33 mouse cellular contexts compared by ENCODE assay signal in the genomic region with DNA sequence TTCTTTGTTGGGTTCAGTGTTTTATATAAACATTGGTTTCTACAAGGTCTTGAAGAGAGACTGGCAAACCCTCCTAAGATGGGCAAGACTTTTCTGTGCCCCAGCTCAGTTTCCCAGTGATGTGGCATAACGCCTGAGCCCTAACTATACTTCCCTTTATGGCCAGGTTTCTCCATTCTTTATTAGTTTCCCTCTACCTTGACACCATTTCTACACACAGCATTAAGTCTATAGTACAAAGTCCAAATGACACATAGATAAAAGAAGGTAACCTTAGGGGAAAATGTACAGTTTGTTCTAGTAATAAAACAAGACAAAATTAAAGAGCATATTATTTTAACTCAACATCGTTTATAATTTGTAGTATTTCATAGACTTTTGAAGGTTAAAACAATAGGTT.
"Had no signal": no experiment of that assay in that cellular context is flagged by ENCODE, and none has a peak within 500 bp of the region (broad histone marks: within the 10 kb centered on the region; RNA-seq: fewer than 3 reads in every experiment).

No protein-coding gene starts in this region.

- ATAC-seq: hindbrain, postnatal 0 days; inflammation-experienced regulatory T-cells, adult 6 months had no signal

- H3K27me3 ChIP-seq: heart, embryonic 12.5 days; heart, embryonic 13.5 days; heart, embryonic 15.5 days; hindbrain, embryonic 12.5 days; hindbrain, embryonic 13.5 days; hindbrain, embryonic 15.5 days; kidney, embryonic 15.5 days had no signal

- H3K9ac ChIP-seq: heart, embryonic 12.5 days; heart, embryonic 13.5 days; heart, embryonic 15.5 days; hindbrain, embryonic 12.5 days; hindbrain, embryonic 13.5 days; hindbrain, embryonic 14.5 days; hindbrain, embryonic 15.5 days; kidney, embryonic 15.5 days had no signal

- H3K4me3 ChIP-seq: heart, adult 2 months; heart, embryonic 10.5 days; heart, embryonic 12.5 days; heart, embryonic 13.5 days; heart, embryonic 15.5 days; hindbrain, embryonic 10.5 days; hindbrain, embryonic 12.5 days; hindbrain, embryonic 13.5 days; hindbrain, embryonic 15.5 days; kidney, embryonic 15.5 days; layer of hippocampus, adult 2 months; left cerebral cortex, adult 2 months had no signal

- H3K27ac ChIP-seq: heart, adult 2 months; heart, embryonic 10.5 days; heart, embryonic 13.5 days; heart, embryonic 15.5 days; hindbrain, embryonic 10.5 days; hindbrain, embryonic 12.5 days; hindbrain, embryonic 13.5 days; hindbrain, embryonic 14.5 days; hindbrain, embryonic 15.5 days; hindbrain, postnatal 0 days; kidney, embryonic 15.5 days; kidney, postnatal 0 days; layer of hippocampus, adult 2 months; left cerebral cortex, adult 2 months had no signal

- H3K4me2 ChIP-seq: heart, embryonic 11.5 days; heart, embryonic 12.5 days; heart, embryonic 13.5 days; heart, embryonic 15.5 days; hindbrain, embryonic 12.5 days; hindbrain, embryonic 13.5 days; hindbrain, embryonic 14.5 days; hindbrain, embryonic 15.5 days; kidney, embryonic 15.5 days had no signal

- H3K4me1 ChIP-seq: heart, embryonic 10.5 days; heart, embryonic 12.5 days; heart, embryonic 13.5 days; heart, embryonic 15.5 days; hindbrain, embryonic 10.5 days; hindbrain, embryonic 12.5 days; hindbrain, embryonic 13.5 days; hindbrain, embryonic 15.5 days; kidney, embryonic 15.5 days had no signal

- H3K9me3 ChIP-seq: heart, embryonic 10.5 days; heart, embryonic 12.5 days; heart, embryonic 13.5 days; heart, embryonic 15.5 days; hindbrain, embryonic 10.5 days; hindbrain, embryonic 12.5 days; hindbrain, embryonic 13.5 days; hindbrain, embryonic 15.5 days; kidney, embryonic 15.5 days had no signal

- DNase-seq: heart, adult 2 months; heart, postnatal 10 days; heart, postnatal 14 days; heart, postnatal 36 days; heart, postnatal 4 days; kidney, adult 11 months; kidney, adult 18-20 months; kidney, adult 2 months; kidney, adult 8-10 months; kidney, adult 9 months; kidney, postnatal 10 days; kidney, postnatal 14 days; kidney, postnatal 25 days; kidney, postnatal 36 days; kidney, postnatal 4 days; layer of hippocampus, adult 9-11 months; layer of hippocampus, postnatal 36 days had no signal
